Mouse (Mus musculus) cerebellum, adult 2 months (tissue): ENCODE measurements around the gene Lpgat1.

Experiments
- CTCF ChIP-seq: fragments of 200-500 bp; IDR thresholded peaks from 2 replicates; pipeline ENCODE4 v1.5.1; 2011; ENCODE audit warnings: low read depth, mild to moderate bottlenecking, control low read depth, low read length, moderate library complexity, borderline replicate concordance; ENCODE audit not compliant: insufficient read depth
- POLR2A ChIP-seq: fragments of 200-500 bp; IDR thresholded peaks from 2 replicates; pipeline ENCODE4 v1.6.1; 2011; ENCODE audit warnings: low read length, control low read depth, borderline replicate concordance; ENCODE audit not compliant: insufficient read depth

DNA sequence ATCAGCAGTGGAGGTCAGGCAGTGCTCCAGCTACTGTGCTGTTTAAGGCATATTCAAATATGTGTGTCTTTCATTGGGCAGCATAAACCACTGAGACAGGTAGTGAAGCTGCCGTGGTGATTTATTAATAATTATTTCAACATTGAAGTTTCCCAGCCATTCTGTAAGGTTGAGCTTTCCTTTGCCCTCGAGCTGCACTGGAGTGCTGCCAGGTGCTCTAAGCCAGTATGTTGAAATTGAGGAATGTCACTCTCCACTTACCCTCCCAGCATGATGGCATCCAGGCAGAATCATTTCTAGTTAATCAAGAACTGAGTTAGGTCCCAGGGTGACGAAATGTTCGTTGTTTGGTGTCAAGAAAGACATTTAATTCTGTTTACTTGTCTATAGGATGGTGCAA lies 24.4 kb upstream of the Lpgat1 start:
- TF ChIP-seq CTCF (no peak), POLR2A (no peak)
